Mouse (Mus musculus): Measurements from ENCODE around the gene Ciapin1.

GRCm38 (mm10) chr8:94837662-94838574 lies at the start of gene Ciapin1, which contains the start of gene Coq9:
- TF ChIP-seq GATA1 (IDR thresholded peaks at IDR 0.05; ENCODE audit: low read length) (no peak), TAL1 (IDR thresholded peaks at IDR 0.05; ENCODE audit: low read length) (no peak)

Measured in erythroblast, embryonic 14.5 days (primary cell).